Mouse (Mus musculus) regulatory T cell (primary cell): ENCODE measurements around the gene Ifit2.
"Not testable (repeated sequence)": the region's sequence is repeated elsewhere in the genome, so short reads cannot be mapped to it uniquely, and the experiment has no call there.

Experiments
- in situ Hi-C: fragments of 300-600 bp; cut with MboI, MseI; formaldehyde crosslinking; loops from one replicate; pipeline ENCODE4 v1.15.1; 2025; ENCODE audit warnings: high pct_unique_total_duplicates

Ifit2 gene

GRCm38 (mm10) chr19:34546211-34546610 is 4.3 kb upstream of the Ifit2 start:
- in situ Hi-C loops: loop anchor here (5.0 to 10.0 kb wide), 3 partner anchors 44 to 119 kb away; no protein-coding TSS in a partner anchor

- in situ Hi-C loops: loop anchor here (5.0 to 10.0 kb wide), 3 partner anchors 46 to 117 kb away; no protein-coding TSS in a partner anchor
Observed at GRCm38 (mm10) chr19:34547976-34548375, 2.5 kb upstream of the Ifit2 start.

- in situ Hi-C loops: no loop called here
Observed at GRCm38 (mm10) chr19:34550205-34550533, 325 bp upstream of the Ifit2 start.

GRCm38 (mm10) chr19:34551981-34552380 is 1.5 kb downstream of the Ifit2 start:
- in situ Hi-C loops: no loop called here

GRCm38 (mm10) chr19:34553021-34553420 is 2.5 kb downstream of the Ifit2 start:
- in situ Hi-C loops: no loop called here

- in situ Hi-C loops: no loop called here
Observed at GRCm38 (mm10) chr19:34553522-34553921, 3.0 kb downstream of the Ifit2 start.

GRCm38 (mm10) chr19:34554061-34554460 is 3.6 kb downstream of the Ifit2 start:
- in situ Hi-C loops: no loop called here

- in situ Hi-C loops: no loop called here
Observed at GRCm38 (mm10) chr19:34556621-34557020, 6.1 kb downstream of the Ifit2 start.

GRCm38 (mm10) chr19:34562556-34562955 is 12.1 kb downstream of the Ifit2 start:
- in situ Hi-C loops: no loop called here

GRCm38 (mm10) chr19:34566178-34566784 is 15.8 kb downstream of the Ifit2 start:
- in situ Hi-C loops: no loop called here

GRCm38 (mm10) chr19:34568988-34569895 is 18.7 kb downstream of the Ifit2 start:
- in situ Hi-C loops: no loop called here

- in situ Hi-C loops: no loop called here
Observed at GRCm38 (mm10) chr19:34569896-34570476, 19.5 kb downstream of the Ifit2 start.

- in situ Hi-C loops: no loop called here
Observed at GRCm38 (mm10) chr19:34571080-34571479, 20.6 kb downstream of the Ifit2 start.

GRCm38 (mm10) chr19:34573650-34574049 is 23.2 kb downstream of the Ifit2 start:
- in situ Hi-C loops: no loop called here

- in situ Hi-C loops: no loop called here
Observed at GRCm38 (mm10) chr19:34577121-34577520, 26.6 kb downstream of the Ifit2 start.

- in situ Hi-C loops: not testable (repeated sequence)
Observed at GRCm38 (mm10) chr19:34582696-34583095, 32.2 kb downstream of the Ifit2 start.

- in situ Hi-C loops: not testable (repeated sequence)
Observed at GRCm38 (mm10) chr19:34583126-34583766, 32.8 kb downstream of the Ifit2 start, which contains the start of gene Ifit3. Gene Ifit3 (plus strand): TSS chr19:34583531.

- in situ Hi-C loops: not testable (repeated sequence)
Observed at GRCm38 (mm10) chr19:34585740-34586458, 35.4 kb downstream of the Ifit2 start.

GRCm38 (mm10) chr19:34587898-34588692 is 37.6 kb downstream of the Ifit2 start:
- in situ Hi-C loops: not testable (repeated sequence)

- in situ Hi-C loops: no loop called here
Observed at GRCm38 (mm10) chr19:34588959-34589358, 38.5 kb downstream of the Ifit2 start.
